Mouse (Mus musculus): ENCODE data around the gene Zfp280d.
"Not testable (repeated sequence)": the region's sequence is repeated elsewhere in the genome, so short reads cannot be mapped to it uniquely, and the experiment has no call there.

Gene Zfp280d

GRCm38 (mm10) chr9:72374074-72374473 lies 99.4 kb downstream of the Zfp280d start:
- no peak for DNase-seq (ENCODE audit: low spot score)

- DNase-seq (ENCODE audit: low spot score), result no peak
Observed at GRCm38 (mm10) chr9:72374996-72375395, 100.3 kb downstream of the Zfp280d start.

GRCm38 (mm10) chr9:72375639-72376038 lies 101.0 kb downstream of the Zfp280d start:
- DNase-seq (ENCODE audit: low spot score), result no peak

- DNase-seq (ENCODE audit: low spot score), result no peak
Observed at GRCm38 (mm10) chr9:72385786-72386185, 111.1 kb downstream of the Zfp280d start.

GRCm38 (mm10) chr9:72388934-72389333 lies 114.3 kb downstream of the Zfp280d start:
- DNase-seq (ENCODE audit: low spot score), result no peak

- DNase-seq (ENCODE audit: low spot score), result no peak
Observed at GRCm38 (mm10) chr9:72389431-72390002, 114.9 kb downstream of the Zfp280d start.

GRCm38 (mm10) chr9:72390321-72391077 lies 115.8 kb downstream of the Zfp280d start:
- DNase-seq (ENCODE audit: low spot score), result no peak

GRCm38 (mm10) chr9:72392686-72393085 lies 118.0 kb downstream of the Zfp280d start:
- DNase-seq (ENCODE audit: low spot score), result no peak

GRCm38 (mm10) chr9:72393238-72393637 lies 118.6 kb downstream of the Zfp280d start:
- no peak for DNase-seq (ENCODE audit: low spot score)

GRCm38 (mm10) chr9:72393869-72394341 lies 119.2 kb downstream of the Zfp280d start:
- DNase-seq (ENCODE audit: low spot score), result no peak

GRCm38 (mm10) chr9:72400121-72400520 lies 125.5 kb downstream of the Zfp280d start:
- DNase-seq (ENCODE audit: low spot score), result no peak

GRCm38 (mm10) chr9:72401769-72402168 lies 127.1 kb downstream of the Zfp280d start:
- not testable (repeated sequence) for DNase-seq (ENCODE audit: low spot score)

- DNase-seq (ENCODE audit: low spot score), result no peak
Observed at GRCm38 (mm10) chr9:72403421-72403820, 128.8 kb downstream of the Zfp280d start.

GRCm38 (mm10) chr9:72404446-72404845 lies 129.8 kb downstream of the Zfp280d start:
- no peak for DNase-seq (ENCODE audit: low spot score)

GRCm38 (mm10) chr9:72404934-72405333 lies 130.3 kb downstream of the Zfp280d start:
- no peak for DNase-seq (ENCODE audit: low spot score)

- DNase-seq (ENCODE audit: low spot score), result no peak
Observed at GRCm38 (mm10) chr9:72405882-72406638, 131.4 kb downstream of the Zfp280d start.

- DNase-seq (ENCODE audit: low spot score), result peak; percentile 61
Observed at GRCm38 (mm10) chr9:72408131-72408586, 133.5 kb downstream of the Zfp280d start.

GRCm38 (mm10) chr9:72409381-72410225 lies 134.9 kb downstream of the Zfp280d start:
- DNase-seq (ENCODE audit: low spot score), result peak; percentile 5

GRCm38 (mm10) chr9:72411746-72412145 lies 137.1 kb downstream of the Zfp280d start:
- DNase-seq (ENCODE audit: low spot score), result no peak
